Mouse (Mus musculus) midbrain, embryonic 14.5 days (tissue): ENCODE measurements around the gene Ddn. TPM values are rescaled to one million over a fixed set of nuclear protein-coding genes. Genes with fewer than 3 reads are reported as not detected.

Source experiments
- ATAC-seq: fragments of 200-750 bp; cut with Nextera tagmentation; 2 replicates; pipeline ENCODE4 v1.8.0; 2017; ENCODE audit warnings: moderate number of reproducible peaks, moderate library complexity; ENCODE audit not compliant: low FRiP score, low TSS enrichment
- DNase-seq: peaks from one replicate; pipeline ENCODE4 v3.0.0-alpha.2; 2015
- H3K27ac ChIP-seq: fragments of 300-500 bp; sonication (generic); replicated peaks from 2 replicates; pipeline ENCODE4 v1.5.1; 2014; ENCODE audit warnings: mild to moderate bottlenecking, low read depth, low read length, moderate library complexity
- H3K27me3 ChIP-seq: fragments of 300-500 bp; sonication (generic); 2 replicates; pipeline ENCODE4 v1.6.1; 2014; ENCODE audit warnings: low read length, control low read depth, mixed read lengths; ENCODE audit not compliant: control insufficient read depth, insufficient read depth
- H3K36me3 ChIP-seq: fragments of 300-500 bp; sonication (generic); 2 replicates; pipeline ENCODE4 v1.6.1; 2014; ENCODE audit warnings: low read length, control low read depth; ENCODE audit not compliant: control insufficient read depth, insufficient read depth
- H3K4me1 ChIP-seq: fragments of 300-500 bp; sonication (generic); 2 replicates; pipeline ENCODE4 v1.6.1; 2014; ENCODE audit warnings: mild to moderate bottlenecking, antibody characterized with exemption, low read length, control low read depth; ENCODE audit not compliant: control insufficient read depth, insufficient read depth
- H3K4me2 ChIP-seq: fragments of 300-500 bp; sonication (generic); 2 replicates; pipeline ENCODE4 v1.6.1; 2014; ENCODE audit warnings: mild to moderate bottlenecking, low read length, moderate library complexity
- H3K4me3 ChIP-seq: fragments of 300-500 bp; sonication (generic); replicated peaks from 2 replicates; pipeline ENCODE4 v1.5.1; 2014; ENCODE audit warnings: low read depth, low read length
- H3K9ac ChIP-seq: fragments of 300-500 bp; sonication (generic); replicated peaks from 2 replicates; pipeline ENCODE4 v1.6.1; 2014; ENCODE audit warnings: mild to moderate bottlenecking, low read length, moderate library complexity
- H3K9me3 ChIP-seq: fragments of 300-500 bp; sonication (generic); 2 replicates; pipeline ENCODE4 v1.6.1; 2016; ENCODE audit warnings: low read length, control low read depth, mixed read lengths; ENCODE audit not compliant: control insufficient read depth
- WGBS: fragments of 180-500 bp; shearing (Covaris S2); extraction: QIAGEN DNeasy Blood & Tissue Kit; methylation state at CpG from one replicate; pipeline ENCODE4 v1.1.7; 2014; 5-methylcytosine and 5-hydroxymethylcytosine counted together
- polyA plus RNA-seq: library from polyadenylated mRNA; unstranded; fragments of >200 nt; fragmentation: Nextera tagmentation; extraction: Ambion mirVana; gene quantifications from 2 replicates; pipeline ENCODE4 v1.2.1, GENCODE M21; 2014

The Ddn gene
- polyA plus RNA-seq, 1 experiment from 2014 or later = 0.66 TPM

DNA sequence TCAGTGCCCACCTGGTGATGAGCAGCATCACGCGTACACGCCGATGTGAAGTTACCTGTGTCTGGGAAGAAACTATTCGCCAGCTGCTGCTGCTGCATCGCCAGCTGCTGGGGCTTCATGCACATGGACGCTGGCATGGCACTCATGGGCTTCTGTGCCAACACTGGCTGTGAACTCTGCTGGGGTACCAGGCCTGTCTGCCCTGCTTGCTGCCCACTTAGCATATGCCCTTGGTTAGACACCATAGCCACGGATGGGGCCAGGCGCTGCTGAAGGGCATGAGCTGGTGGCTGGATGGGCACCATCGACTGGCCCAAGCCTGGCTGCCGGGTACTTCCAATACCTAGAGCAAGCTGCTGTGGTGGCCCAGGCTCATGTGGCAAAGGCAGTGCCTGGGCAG lies 39.9 kb upstream of the Ddn start:
- H3K9ac ChIP-seq = no peak overlapping the region
- ATAC-seq = no peak
- H3K27ac ChIP-seq = no peak overlapping the region
- no peak for DNase-seq
- H3K9me3 ChIP-seq = no peaks in the 10 kb centered on the region
- 95% methylated on average over 11 of the region's 11 CpGs for WGBS
- no peak overlapping the region for H3K4me3 ChIP-seq
- peaks cover 100% of the 10 kb centered on the region for H3K36me3 ChIP-seq
- H3K4me2 ChIP-seq = no peak overlapping the region
- H3K4me1 ChIP-seq = no peaks in the 10 kb centered on the region
- H3K27me3 ChIP-seq = no peaks in the 10 kb centered on the region

DNA sequence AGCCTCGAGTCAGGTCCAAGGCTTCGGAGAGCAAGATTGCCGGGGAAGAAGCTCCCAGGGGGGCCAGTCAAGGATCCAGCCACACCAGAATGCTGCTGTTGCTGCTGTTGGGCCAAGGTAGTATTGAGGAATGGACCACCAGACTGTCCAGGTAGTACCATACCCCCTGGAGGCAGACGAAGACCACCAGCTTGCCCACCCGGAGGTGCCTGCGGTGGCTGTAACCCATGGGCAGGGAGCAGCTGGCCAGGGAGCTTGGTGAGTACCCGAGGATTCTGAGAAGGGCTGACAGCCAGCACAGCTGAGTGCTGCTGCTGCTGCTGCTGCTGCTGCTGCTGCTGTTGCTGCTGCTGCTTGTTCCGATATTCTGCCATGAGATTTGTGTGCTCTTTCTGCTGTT lies 36.9 kb upstream of the Ddn start:
- H3K9ac ChIP-seq = no peak overlapping the region
- H3K4me1 ChIP-seq = no peaks in the 10 kb centered on the region
- no peaks in the 10 kb centered on the region for H3K27me3 ChIP-seq
- DNase-seq (no peak), ATAC-seq (no peak)
- H3K4me2 ChIP-seq = no peak overlapping the region
- 91% methylated on average over 8 of the region's 8 CpGs for WGBS
- no peaks in the 10 kb centered on the region for H3K9me3 ChIP-seq
- H3K27ac ChIP-seq = no peak overlapping the region
- peaks cover 100% of the 10 kb centered on the region for H3K36me3 ChIP-seq
- H3K4me3 ChIP-seq = no peak overlapping the region

DNA sequence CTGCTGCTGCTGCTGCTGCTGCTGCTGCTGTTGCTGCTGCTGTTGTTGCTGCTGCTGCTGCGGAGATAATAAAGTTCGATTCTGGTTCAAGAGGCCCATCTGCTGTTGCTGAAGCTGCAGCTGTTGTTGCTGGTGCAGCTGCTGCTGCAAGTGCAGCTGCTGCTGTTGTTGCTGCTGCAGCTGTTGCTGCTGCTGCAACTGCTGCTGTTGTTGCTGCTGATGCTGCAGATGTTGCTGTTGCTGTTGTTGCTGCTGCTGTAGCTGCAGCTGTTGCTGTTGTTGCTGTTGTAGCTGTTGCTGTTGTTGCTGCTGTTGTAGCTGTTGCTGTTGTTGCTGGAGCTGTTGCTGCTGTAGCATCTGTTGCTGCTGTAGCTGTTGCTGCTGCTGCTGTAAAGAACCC lies 35.9 kb upstream of the Ddn start:
- no peak overlapping the region for H3K27ac ChIP-seq
- peaks cover 100% of the 10 kb centered on the region for H3K36me3 ChIP-seq
- DNase-seq = no peak
- H3K9ac ChIP-seq = no peak overlapping the region
- no peak for ATAC-seq
- no peaks in the 10 kb centered on the region for H3K9me3 ChIP-seq
- no peak overlapping the region for H3K4me3 ChIP-seq
- H3K27me3 ChIP-seq = no peaks in the 10 kb centered on the region
- WGBS = 98% methylated on average over 2 of the region's 2 CpGs
- no peaks in the 10 kb centered on the region for H3K4me1 ChIP-seq
- H3K4me2 ChIP-seq = no peak overlapping the region

DNA sequence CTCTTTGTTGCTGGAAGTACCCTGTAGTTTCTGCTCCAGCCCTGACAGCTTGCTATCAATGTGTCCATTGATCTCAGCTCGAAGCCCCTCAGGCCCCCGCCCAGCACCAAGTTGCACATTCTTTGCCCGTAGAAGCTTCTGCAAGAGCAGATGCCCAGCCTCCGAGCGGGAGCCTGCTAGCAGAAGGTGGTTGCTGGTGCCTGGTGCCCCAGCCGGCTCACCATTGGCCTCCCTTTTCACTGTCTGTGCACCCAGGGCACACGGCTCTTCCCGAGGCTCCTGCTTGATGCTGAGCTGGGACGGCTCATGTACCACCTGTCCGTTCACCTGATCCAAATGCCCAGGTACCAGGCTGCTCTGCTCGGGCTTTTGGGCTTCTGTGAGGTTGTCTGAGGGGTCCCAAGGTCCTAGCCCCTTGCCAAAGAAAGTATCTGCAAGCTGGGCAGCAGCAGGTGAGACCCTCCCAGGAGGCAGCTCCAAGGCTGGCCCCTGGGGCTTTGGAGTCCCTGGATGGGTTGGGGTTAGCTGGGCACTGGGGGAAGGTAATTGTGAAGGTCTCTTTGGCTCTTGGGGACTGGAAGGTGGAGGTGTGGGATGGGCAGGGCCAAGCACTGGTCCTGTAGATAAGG lies 34.4 kb upstream of the Ddn start:
- Histone ChIP-seq H3K4me1 (no peaks in the 10 kb centered on the region), H3K36me3 (peaks cover 100% of the 10 kb centered on the region), H3K9ac (no peak overlapping the region), H3K4me2 (no peak overlapping the region), H3K9me3 (no peaks in the 10 kb centered on the region), H3K27ac (no peak overlapping the region), H3K4me3 (no peak overlapping the region), H3K27me3 (no peaks in the 10 kb centered on the region)
- no peak for DNase-seq
- ATAC-seq = no peak
- 95% methylated on average over 11 of the region's 11 CpGs for WGBS

DNA sequence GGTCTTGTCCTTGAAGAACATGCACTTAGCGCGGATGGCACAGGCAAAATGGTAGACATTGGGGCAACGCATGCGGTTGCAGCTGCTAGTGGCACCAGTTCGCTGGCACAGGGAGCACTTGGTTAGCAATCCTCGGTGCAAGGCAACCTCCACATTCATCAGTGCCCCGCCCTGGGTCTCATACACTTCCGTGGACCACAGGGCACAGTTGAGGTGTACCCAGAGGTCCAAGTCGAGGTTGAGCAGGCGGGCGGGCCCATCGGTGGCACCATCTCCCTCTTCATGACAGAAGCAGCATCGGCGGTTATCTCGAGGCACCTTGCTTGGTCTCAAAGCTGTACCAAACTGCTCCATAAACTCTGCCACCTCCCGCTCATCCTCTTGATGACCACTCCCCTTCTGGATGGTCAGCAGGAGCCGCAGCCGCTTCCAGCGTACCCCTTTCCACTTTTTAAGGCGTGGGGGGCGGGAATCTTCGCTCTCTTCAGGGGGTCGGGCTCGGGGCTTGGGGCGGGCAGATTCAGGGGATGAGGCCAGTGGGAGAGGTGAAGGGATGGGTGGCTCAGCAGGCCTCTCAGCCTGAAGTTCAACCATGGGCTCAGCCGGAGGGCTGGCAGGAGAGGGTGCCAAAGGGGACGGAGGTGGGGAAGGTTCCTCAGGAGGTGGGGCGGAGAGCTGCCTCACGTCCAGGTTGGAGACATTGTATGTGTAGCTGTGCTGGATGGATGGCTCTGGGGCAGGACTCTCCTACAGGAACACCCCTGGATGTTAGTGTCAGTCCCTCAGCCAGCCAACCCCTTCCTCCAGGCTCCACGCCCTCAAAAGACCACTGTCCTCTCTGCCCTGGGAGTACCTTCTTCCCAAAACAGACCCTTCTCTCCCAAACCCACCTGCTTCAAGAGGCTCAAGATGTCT lies 30.6 kb upstream of the Ddn start:
- no peaks in the 10 kb centered on the region for H3K4me1 ChIP-seq
- H3K4me3 ChIP-seq = no peak overlapping the region
- H3K9me3 ChIP-seq = no peaks in the 10 kb centered on the region
- no peak overlapping the region for H3K9ac ChIP-seq
- WGBS = 95% methylated on average over 30 of the region's 30 CpGs
- H3K27ac ChIP-seq = no peak overlapping the region
- DNase-seq (no peak), ATAC-seq (no peak)
- no peak overlapping the region for H3K4me2 ChIP-seq
- H3K36me3 ChIP-seq = peaks cover 99% of the 10 kb centered on the region
- H3K27me3 ChIP-seq = no peaks in the 10 kb centered on the region

DNA sequence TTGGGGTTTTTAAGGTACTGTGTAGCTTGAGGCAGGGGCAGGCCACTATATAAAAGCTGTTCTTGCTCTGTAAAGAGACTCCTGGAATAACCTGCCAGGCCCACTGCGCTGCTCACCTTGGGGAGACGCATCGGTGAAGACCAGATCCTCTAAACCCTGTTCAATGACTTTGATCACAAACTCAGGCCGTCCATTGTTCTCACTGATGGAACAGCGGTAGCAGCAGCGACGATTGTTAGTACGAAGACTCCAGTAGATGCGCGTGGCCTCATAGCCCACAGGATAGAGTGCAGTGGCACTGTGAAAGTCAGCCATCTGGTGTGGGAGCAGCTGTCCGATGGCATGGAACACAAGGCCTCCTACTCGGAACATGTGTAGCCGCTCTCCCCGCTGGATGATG lies 29.9 kb upstream of the Ddn start:
- 93% methylated on average over 14 of the region's 14 CpGs for WGBS
- no peaks in the 10 kb centered on the region for H3K4me1 ChIP-seq
- ATAC-seq (no peak), DNase-seq (no peak)
- H3K27ac ChIP-seq = no peak overlapping the region
- H3K27me3 ChIP-seq = no peaks in the 10 kb centered on the region
- no peaks in the 10 kb centered on the region for H3K9me3 ChIP-seq
- no peak overlapping the region for H3K4me3 ChIP-seq
- H3K9ac ChIP-seq = no peak overlapping the region
- peaks cover 99% of the 10 kb centered on the region for H3K36me3 ChIP-seq
- no peak overlapping the region for H3K4me2 ChIP-seq

DNA sequence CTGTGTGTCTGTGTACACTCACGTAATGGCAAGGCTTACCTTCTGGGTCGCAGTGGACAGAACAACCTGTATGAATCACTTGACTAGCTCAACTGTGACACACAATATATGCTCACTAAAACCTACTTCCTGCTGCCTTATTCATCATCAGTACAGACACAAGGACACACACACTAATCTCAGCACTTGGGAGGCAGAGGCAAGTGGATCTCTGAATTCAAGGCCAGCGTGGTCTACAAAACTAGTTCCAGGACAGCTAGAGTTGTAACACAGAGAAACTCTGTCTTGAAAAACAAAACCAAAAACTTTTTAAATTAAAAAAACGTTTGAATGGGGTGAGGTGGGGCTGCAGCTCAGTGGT lies 28.4 kb upstream of the Ddn start:
- Histone ChIP-seq H3K27ac (no peak overlapping the region), H3K4me1 (no peaks in the 10 kb centered on the region), H3K27me3 (no peaks in the 10 kb centered on the region), H3K9ac (no peak overlapping the region), H3K4me2 (no peak overlapping the region), H3K36me3 (peaks cover 96% of the 10 kb centered on the region), H3K9me3 (no peaks in the 10 kb centered on the region), H3K4me3 (no peak overlapping the region)
- ATAC-seq (no peak), DNase-seq (no peak)
- 80% methylated on average over 4 of the region's 4 CpGs for WGBS

DNA sequence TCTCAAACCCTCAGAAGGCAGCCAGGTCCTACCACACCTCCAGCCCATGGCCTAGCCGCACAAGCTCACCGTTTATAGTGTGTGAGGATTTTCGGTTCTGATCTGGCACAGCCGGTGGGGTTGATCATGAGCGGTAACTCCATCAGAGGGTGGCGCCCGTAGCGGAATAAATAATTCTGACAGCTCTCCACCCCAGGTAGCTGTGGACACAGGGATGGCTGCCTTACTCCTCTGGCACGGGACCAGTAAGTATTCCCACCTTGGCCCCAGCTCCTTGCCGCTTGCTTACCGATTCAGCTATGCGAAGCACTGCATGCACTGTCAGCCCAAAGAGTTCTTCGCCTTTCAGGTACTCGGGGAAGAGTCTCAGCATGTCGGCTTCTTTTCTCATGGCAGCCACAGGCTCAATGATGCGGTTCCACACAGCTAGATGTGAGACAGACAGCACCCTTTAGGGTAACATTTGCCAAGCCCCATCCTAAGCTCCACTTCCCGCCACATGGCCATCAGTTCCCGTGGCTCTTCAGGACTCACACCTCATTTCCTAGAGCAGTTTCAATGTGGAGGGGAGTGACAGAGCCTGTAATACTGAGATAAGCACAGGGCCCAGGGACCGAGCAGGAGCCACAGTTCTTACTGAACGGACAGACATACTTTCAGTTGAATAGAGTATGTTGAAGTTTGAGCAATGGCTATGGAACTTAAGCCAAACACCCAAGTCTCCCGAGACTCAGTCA lies 27.9 kb upstream of the Ddn start:
- H3K27ac ChIP-seq = no peak overlapping the region
- no peak for ATAC-seq
- H3K9ac ChIP-seq = no peak overlapping the region
- no peak for DNase-seq
- no peak overlapping the region for H3K4me2 ChIP-seq
- no peak overlapping the region for H3K4me3 ChIP-seq
- no peaks in the 10 kb centered on the region for H3K9me3 ChIP-seq
- H3K27me3 ChIP-seq = no peaks in the 10 kb centered on the region
- H3K36me3 ChIP-seq = peaks cover 91% of the 10 kb centered on the region
- 95% methylated on average over 21 of the region's 21 CpGs for WGBS
- H3K4me1 ChIP-seq = no peaks in the 10 kb centered on the region
